Mouse (Mus musculus): ENCODE data around the gene Dpm1. TPM values are rescaled to one million over a fixed set of nuclear protein-coding genes. Genes with fewer than 3 reads are reported as not detected.

Gene Dpm1
- total RNA-seq (2021): 116 and 126 TPM in 2 replicates
- long read RNA-seq, experiment 1, full-length matches to known transcripts: 108 of 169 reads
- long read RNA-seq, experiment 1, partial matches to known transcripts: 57 of 169 reads
- long read RNA-seq, experiment 1, other reads (novel, unspliced or antisense): 4 of 169 reads
- long read RNA-seq, experiment 2, transcript Dpm1-204 (7 exons, 630 nt): minor isoform, 17 of 131 reads
- long read RNA-seq, experiment 2, transcript Dpm1-209 (9 exons, 2,293 nt): major isoform, 46 of 131 reads
- long read RNA-seq, experiment 2, partial matches to known transcripts: 56 of 131 reads
- long read RNA-seq, experiment 2, other reads (novel, unspliced or antisense): 7 of 131 reads

DNA sequence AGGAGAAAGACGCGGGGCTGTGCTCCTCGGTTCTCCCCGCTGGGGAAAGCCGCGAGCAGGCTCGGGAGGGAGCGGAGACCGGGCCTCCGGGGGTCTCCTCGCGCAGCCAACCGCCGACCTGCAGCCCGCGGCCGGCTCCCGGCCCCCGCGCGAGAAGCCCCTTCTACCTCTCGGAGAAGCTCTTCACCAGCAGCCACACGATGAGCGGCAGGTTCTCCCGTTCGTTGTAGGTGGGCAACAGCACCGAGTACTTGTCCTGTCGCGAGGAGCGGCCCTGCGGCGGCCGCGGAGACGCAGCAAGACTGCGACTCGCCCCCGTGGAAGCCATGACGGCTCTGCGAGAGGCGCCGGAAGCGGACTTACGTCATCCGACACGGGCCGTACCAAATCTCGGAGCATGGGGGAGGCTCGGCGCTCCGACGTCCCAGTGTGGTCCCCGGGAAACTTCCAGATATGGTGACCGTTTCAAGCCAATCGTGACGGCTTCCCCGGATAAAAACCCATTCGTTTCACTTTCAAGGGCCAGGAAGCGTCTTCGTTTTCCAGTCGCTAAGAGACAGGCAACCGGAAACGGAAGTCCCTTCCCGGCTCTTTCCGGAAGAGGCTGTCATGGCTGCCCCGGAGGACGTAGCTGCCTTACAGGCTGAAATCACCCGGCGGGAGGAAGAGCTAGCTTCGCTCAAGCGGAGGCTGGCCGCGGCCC lies at the start of gene Dpm1, which contains the start of the genes Gm20716 and Mocs3:
TSS of gene Dpm1 (minus strand) at position 566 of the 703 bp plus-strand sequence.
TSS of gene Gm20716 (minus strand) at position 339 of the 703 bp plus-strand sequence.
TSS of gene Mocs3 (plus strand) at position 597 of the 703 bp plus-strand sequence.
- peak; percentile 92 for DNase-seq

DNA sequence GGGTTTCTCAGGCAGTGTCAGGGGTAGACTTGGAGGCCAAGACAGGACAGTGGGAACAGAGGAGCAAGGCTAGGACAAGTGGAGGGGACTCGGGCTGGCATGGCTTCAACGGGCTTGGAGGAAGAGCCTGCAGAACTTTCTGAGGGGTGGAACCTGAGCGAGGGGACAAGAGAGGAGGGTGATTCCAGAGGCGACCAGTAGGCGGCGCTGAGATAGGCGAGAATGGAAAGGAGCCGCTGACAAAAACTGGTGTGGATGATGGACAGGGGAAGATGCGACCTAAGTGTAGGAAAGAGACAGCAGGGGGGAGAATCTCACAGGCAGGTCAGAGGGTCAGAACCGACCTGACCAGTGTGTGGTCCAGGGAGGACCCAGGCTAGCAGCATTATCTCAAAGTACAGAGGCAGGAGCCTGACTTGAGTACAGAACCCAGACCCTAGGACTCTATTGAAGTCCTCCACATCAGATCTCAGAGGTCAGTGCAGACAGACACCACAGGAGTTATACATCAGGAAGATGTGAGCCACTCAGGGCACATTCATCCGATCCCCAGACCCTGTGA lies 44.1 kb upstream of the Dpm1 start:
- DNase-seq: peak; percentile 82

DNA sequence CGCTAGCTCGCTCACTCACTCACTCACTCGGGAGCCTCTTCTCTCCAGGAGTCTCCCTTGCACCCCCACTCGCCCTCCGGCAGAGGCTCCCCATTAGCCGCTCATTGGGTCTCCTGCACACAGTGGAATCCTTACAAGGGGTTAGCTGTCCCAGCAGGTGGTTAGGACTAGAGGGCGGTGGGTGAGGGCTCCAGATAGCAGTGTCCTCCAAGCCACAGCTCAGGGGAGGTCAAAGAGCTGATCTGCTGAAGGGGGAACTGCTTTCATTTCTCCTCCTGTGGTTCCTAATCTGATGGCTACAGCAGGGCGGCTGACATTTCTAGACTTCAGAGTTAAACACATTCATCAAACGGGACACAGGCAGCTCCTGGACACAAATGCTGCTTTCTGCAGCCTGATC lies 43.0 kb upstream of the Dpm1 start:
- DNase-seq: no peak

DNA sequence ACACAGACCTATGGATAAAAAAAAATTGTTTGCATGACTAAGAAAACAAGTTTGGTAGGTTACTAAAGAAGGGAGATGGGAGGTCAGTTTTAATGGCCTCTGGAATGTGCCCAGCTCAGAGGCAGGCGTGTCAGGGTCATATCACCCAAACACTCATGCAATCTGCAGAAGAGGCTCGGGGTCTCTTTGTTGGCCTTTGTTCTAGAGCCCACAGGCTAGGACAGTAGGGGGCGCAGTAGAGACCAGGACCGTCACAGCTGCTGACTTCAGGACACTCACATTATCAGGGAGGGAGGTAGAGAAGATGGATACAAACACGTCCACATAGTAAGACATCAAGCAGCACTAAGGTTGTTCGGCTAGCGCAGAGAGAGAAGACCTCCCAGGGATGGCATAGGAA lies 37.6 kb upstream of the Dpm1 start:
- peak; percentile 34 for DNase-seq

DNA sequence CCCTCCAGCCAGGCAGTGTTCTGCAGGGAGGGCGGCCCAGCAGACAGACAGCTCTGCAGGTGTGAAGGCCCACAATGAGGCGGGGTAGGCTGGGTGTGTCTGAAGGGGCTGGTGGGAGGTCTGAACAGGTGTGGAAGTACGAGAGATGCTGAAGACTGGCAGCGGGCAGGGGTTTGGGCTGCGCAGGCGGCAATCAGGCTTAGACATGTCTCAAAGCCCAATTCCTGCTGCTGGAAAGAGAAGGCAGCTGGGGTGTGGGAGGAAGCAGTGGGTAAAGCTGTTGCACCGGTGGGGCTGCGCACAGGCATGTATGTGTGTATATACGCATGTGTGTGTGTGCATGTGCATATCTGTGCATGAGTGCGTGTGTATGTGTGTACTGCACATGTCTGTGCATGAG lies 30.5 kb upstream of the Dpm1 start:
- no peak for DNase-seq

DNA sequence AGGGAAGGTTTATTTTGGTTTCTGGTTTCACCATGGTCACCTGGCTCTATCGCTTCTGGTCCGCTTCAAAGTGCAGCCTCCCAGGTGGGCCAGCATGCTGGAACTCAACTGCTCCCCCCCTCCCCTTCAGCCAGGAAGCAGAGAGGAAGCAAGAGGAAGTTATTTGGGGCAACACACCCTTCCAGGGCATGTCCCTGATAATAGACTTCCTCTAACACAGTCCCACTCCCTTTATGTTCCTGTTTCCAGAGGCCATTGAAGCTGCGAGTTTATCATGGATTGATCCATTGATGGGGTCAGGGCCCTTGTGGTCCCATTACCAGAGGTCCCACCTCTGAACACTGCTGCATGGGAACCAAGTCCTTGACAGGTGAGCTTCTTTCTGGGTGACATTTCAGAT lies 29.7 kb upstream of the Dpm1 start:
- DNase-seq: no peak

DNA sequence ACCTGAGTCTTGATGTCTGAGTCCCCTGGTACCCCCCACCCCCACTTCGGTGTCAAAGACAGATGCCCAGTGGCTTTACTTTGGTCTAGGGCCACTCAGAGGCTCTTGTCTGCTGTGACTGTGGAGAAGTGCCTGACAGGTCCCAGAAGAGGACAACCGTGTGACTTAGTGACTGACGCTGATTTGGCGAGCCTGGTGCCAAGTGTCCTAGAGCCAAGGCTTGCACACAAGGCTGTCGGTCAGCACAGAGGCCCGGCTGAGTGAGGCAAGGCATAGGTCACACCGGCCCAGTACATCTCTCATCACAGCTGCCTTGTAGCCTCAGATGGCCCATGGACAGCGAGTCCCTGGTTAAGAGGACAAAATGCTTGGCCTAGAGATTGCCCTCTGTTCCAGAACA lies 28.7 kb upstream of the Dpm1 start:
- DNase-seq: peak; percentile 43

DNA sequence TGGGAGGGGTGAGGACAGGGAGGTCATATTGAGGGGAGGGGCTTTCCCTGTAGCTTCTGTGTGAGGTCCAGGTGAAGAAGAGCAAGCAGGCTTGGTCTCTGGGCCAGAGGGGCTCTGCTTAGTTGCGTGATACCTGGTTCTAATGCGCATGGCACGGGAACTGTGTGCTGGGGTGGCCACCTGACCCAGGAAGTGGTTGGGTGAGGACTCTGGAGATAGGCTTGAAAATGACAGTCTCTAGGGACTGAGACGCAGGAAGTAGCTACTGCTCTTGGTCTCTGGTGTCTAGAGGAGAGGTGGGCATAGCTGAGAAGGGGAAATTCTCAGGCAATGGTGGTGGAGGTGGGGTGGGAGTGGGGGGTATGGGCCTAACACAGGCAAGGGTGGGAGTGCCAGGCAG lies 26.8 kb upstream of the Dpm1 start:
- DNase-seq: no peak

DNA sequence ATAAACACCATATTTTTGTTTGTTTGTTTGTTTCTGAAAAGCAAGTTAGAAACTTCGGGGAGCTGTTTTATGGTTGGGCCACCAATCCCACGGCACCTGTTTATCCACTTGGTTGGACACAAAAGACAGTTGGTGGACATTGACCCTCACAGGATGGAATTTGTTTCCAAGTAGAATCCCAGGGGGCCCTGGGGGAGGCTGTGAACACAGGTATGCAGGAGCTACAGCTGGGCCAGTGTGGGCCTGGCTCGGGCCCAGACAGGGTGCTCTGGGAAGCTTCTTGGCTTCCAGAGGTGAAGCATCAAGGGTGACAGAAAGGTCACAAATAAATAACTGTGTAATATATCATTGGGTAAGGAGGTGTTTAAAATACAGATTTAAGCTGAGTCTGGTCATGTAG lies 26.1 kb upstream of the Dpm1 start:
- no peak for DNase-seq

DNA sequence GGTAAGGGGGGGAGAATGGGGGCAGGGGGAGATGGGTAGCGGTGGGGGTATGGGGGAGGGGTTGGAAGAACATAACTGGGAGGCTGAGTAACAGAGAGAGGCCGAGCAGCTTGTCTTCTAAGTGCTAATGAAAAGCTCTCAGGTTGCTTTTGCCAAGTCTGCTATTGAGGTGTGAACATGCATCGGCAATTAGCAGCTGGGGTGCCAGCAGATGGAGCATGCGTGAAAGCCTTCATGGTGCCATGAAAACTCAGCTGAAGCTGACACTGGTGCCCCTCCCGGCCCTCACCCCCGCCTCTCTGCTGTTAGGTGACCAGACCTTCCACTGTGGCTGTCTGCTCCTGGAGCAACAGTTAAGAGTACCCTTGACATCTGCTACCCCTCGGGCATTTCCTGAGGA lies 23.4 kb upstream of the Dpm1 start:
- DNase-seq: no peak

DNA sequence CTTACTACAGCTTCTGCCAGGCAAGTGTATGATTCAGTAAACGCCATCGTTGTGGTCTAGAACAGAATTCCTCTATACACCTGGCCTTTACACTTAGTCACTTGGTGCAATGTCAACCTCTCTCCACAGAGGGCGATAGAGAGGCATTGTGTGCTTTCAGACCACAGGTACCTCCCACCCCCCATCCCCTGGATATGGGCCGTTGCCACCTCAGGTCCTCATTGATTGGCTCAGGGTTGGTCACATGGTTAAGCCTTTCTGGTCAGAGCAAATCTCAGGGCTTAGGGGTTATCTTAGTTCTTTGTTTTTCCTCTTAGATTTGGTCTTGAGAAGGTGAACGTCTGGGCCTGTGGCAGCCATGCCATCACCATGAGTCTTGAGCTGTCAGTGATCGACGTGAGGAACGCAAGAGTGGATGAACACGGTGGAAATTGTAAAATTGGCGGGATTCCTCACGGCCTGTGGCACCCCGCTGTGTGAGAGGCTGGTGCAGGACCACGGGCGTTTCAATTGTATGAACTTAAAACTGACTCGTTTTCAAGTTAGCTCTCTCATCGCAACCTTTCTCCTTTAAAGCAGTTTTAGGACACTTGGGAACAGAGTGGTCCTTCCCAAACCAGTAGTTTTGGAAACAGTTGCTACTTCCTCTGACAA lies 22.4 kb upstream of the Dpm1 start:
- DNase-seq: peak; percentile 29

DNA sequence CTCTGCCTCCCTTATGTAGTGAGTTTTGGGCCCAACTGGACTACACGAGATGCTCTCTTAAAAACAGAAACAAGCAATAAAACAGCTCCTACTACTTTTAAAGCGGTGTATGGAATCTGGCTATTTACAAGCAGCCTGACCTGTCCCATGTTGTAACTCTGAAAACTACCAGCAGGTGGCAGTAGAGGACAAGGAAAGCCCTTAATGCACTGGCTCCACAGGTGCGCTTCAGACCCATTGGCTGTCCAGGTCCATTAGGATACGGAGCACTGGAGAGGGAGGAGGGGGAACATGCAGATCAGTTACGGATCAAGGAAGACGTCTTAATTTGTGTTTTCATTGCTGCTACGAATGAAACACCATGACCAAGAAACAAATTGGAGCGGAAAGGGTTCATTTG lies 19.9 kb upstream of the Dpm1 start:
- DNase-seq: peak; percentile 89

DNA sequence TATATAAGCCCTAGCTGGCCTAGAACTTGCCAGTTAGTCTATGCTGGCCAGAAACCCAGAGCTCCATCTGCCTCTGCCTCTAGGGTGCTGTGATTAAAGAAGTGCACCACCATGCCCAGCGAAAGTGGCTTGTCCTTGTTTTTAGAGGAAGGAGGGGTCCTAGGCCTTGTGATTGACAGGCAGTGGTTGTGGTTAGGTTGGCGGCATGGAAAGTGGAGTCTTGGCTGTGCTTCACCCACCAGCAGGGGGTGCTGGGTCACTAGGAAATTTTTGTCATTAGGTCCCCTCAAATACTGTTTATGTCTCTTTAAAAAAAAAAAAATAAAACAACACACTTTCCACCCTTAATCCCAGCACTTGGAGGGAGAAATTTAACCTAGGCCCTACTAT lies 18.5 kb upstream of the Dpm1 start:
- DNase-seq: peak; percentile 26

DNA sequence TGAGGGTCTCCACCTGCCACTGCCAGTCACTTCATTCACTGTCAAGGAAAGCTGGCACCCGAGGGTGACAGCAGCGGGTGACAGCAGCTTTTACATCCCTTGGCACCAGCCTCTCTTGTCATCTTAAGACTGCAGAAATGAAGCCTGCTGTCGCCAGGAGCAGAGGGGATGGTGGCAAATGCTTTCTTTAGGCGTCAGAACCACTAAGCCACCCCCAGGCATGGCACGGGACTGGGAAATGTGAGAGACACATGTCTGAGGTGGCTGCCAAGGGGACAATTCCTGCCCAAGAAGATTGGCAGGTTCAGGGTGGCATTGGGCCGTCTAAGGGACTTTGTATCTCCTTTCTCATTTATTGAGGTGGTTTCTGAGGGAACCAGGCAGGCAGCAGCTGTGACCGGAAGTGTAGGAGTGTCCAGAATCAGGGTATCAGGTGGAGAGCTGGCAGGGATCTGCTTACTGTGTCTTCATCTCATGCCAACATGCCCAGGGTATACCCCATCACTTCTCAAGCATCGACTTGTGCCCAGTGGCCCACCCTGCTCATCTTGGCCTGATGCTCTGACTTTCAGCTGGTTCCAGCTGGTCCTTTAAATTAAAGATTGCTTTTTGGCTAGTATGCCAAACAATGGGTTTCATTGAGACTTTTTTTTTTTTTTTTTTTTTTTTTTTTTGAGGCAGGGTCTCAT lies 17.9 kb upstream of the Dpm1 start:
- DNase-seq: no peak

DNA sequence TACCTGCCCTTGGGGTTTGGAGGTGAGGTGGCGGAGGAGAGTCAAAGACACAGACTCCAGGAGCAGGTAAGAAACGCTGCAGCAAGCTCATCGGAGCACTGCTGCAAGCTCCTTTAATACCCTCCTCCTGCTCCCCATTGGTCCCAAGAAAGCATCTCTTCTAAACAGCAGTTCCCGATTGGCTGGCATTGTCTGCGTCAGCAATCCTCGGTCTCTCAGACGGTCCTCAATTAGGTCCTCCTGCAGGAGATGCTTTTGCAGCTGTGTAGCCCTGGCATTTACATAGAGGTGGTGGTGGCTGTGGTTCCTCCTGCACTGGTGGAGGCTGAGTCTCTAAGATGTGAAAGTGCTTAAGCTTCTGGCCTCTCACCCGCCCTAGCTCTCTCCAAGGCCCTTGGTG lies 15.2 kb upstream of the Dpm1 start:
- DNase-seq: no peak

DNA sequence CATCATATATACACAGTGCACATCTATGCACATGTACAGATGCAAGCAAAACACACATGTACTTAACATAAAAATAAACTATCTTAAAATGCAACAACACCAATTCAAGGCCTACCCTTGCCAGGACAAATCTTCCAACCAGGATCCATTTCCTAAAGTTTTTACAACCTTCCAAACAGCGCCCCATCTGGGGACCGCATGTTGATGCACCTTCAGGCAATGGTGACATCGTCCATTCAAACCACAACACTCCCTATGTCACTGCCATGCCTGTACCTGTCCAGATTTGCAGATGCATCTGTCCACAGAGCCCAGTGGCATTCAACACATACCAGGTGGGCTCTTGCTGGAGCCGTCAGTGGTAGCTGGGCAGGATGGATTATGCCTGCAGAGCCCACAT lies 12.9 kb upstream of the Dpm1 start:
- no peak for DNase-seq

DNA sequence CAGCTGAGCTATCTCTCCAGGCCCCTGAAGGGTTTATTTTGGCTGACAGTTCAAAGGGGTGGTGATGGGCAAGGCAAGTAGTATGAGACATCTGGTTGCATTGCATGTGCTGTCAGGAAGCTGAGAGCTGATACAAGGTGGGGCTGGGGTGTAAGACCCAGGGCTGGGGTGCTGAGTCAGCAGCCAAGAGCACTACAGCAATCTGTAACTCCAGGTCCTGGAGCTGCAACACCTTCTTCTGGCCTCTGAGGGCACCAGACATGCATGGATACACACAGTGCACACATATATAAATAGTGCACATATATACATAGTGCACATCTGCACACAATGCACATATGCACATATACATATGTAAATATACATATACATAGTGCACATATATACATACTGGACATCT lies 12.4 kb upstream of the Dpm1 start:
- DNase-seq: no peak

DNA sequence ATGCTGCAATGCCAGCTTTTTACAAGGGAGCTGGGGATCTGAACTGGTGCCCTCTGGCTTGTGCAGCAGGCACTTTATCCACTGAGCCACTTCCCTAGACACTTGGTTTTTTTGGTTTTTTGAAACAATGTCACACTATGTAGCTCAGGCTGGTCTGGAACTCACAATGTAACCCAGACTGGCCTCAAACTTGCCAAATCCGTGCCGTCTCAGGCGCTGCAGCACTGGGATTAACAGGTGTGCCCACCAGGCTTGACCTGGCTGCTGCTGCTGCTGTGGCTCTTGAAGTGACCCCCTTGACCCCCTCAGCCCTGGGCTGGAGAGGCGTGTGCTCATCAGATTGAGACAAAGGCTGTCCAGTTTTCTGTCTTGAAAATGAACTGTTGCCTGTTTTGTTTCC lies 7.9 kb upstream of the Dpm1 start:
- no peak for DNase-seq

DNA sequence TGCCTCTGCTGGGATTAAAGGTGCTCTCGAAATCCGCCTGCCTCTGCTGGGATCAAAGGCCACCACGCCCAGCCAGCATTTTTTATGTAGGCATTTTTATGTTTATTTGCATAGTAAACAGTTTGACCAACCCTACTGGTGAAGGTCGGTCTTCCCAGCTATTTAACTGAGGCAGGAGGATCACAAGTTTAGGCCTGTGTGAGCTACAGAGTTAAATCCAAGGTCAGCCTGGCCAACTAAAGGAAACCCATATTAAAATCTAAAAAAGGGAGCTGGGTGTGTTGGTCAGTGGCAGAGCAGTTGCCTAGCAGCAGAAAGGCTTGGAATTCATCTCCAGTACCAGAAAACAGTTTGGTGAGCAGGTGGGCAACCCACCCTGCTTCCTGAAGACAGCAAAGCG lies 2.9 kb upstream of the Dpm1 start:
- no peak for DNase-seq

DNA sequence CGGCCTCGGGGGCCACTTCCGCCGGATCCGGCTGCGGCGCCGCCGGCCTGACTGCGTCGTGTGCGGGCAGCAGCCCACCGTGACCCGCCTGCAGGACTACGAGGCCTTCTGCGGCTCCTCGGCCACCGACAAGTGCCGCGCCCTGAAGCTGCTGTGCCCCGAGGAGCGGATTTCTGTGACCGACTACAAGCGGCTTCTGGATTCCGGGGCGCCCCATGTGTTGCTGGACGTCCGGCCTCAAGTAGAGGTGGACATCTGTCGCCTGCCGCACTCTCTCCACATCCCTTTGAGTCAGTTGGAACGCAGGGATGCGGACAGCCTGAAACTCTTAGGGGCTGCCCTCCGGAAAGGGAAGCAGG lies 1.1 kb upstream of the Dpm1 start:
- no peak for DNase-seq

DNA sequence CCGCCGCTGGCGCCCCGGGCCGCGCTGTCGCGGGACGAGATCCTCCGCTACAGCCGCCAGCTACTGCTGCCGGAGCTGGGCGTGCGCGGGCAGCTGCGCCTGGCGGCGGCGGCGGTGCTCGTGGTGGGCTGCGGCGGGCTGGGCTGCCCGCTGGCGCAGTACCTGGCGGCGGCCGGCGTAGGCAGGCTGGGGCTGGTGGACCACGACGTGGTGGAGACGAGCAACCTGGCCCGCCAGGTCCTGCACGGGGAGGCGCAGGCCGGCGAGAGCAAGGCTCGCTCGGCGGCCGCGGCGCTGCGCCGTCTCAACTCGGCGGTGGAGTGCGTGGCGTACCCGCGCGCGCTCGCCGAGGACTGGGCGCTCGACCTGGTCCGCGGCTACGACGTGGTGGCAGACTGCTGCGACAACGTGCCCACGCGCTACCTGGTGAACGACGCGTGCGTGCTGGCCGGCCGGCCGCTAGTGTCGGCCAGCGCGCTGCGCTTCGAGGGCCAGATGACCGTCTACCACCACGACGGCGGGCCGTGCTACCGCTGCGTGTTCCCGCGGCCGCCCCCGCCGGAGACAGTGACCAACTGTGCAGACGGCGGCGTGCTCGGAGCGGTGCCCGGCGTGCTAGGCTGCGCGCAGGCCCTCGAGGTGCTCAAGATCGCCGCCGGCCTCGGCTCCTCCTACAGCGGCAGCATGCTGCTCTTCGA lies 531 bp upstream of the Dpm1 start:
- peak; percentile 63 for DNase-seq

Measured in adrenal gland, postnatal 14 days (tissue).